Mouse (Mus musculus) forebrain, embryonic 12.5 days (tissue): ENCODE measurements at regions not wholly inside any gene's neighbourhood (a gene's known extent, or its start where the extent isn't known, plus 50 kb on each side); places are given as distances from the start of the nearest gene placed in this dataset.
"Not testable (repeated sequence)": the region's sequence is repeated elsewhere in the genome, so short reads cannot be mapped to it uniquely, and the experiment has no call there.

Experiments
- ATAC-seq: fragments of 200-750 bp; cut with Nextera tagmentation; 2 replicates; pipeline ENCODE4 v1.8.0; 2017; ENCODE audit warnings: moderate TSS enrichment; ENCODE audit not compliant: low FRiP score
- H3K27ac ChIP-seq: fragments of 300-500 bp; sonication (generic); 2 replicates; pipeline ENCODE4 v1.5.1; 2016; ENCODE audit warnings: mild to moderate bottlenecking
- H3K27me3 ChIP-seq: fragments of 300-500 bp; sonication (generic); 2 replicates; pipeline ENCODE4 v1.6.1; 2016; ENCODE audit warnings: mild to moderate bottlenecking
- H3K36me3 ChIP-seq: fragments of 300-500 bp; sonication (generic); replicated peaks from 2 replicates; pipeline ENCODE4 v1.6.1; 2016; ENCODE audit warnings: mild to moderate bottlenecking
- H3K4me1 ChIP-seq: fragments of 300-500 bp; sonication (generic); 2 replicates; pipeline ENCODE4 v1.6.1; 2016
- H3K4me2 ChIP-seq: fragments of 300-500 bp; sonication (generic); 2 replicates; pipeline ENCODE4 v1.6.1; 2016; ENCODE audit warnings: mild to moderate bottlenecking, moderate library complexity
- H3K4me3 ChIP-seq: fragments of 300-500 bp; sonication (generic); replicated peaks from 2 replicates; pipeline ENCODE4 v1.5.1; 2016; ENCODE audit warnings: mild to moderate bottlenecking
- H3K9ac ChIP-seq: fragments of 300-500 bp; sonication (generic); 2 replicates; pipeline ENCODE4 v1.6.1; 2016; ENCODE audit warnings: mild to moderate bottlenecking
- H3K9me3 ChIP-seq: fragments of 300-500 bp; sonication (generic); 2 replicates; pipeline ENCODE4 v1.6.1; 2016
- WGBS: fragments of 180-500 bp; shearing (Covaris S2); methylation state at CpG from one replicate; pipeline ENCODE4 v1.1.7; 2016; 5-methylcytosine and 5-hydroxymethylcytosine counted together

- H3K4me2 ChIP-seq, H3K4me3 ChIP-seq, H3K9me3 ChIP-seq, H3K9ac ChIP-seq, H3K36me3 ChIP-seq, H3K4me1 ChIP-seq, ATAC-seq, H3K27ac ChIP-seq: not testable (repeated sequence)
- peaks cover 12% of the 10 kb centered on the region for H3K27me3 ChIP-seq
- WGBS, result 92% methylated on average over 1 of the region's 1 CpGs
Measured at GRCm38 (mm10) chr10:117497082-117497481, 117.3 kb upstream of the Cpsf6 start.

GRCm38 (mm10) chr10:117496064-117497011, 116.5 kb upstream of the Cpsf6 start:
- Histone ChIP-seq H3K27me3 (peaks cover 12% of the 10 kb centered on the region), H3K4me1 (no peaks in the 10 kb centered on the region), H3K27ac (no peak overlapping the region), H3K4me3 (no peak overlapping the region), H3K36me3 (no peaks in the 10 kb centered on the region), H3K9ac (no peak overlapping the region), H3K4me2 (no peak overlapping the region), H3K9me3 (no peaks in the 10 kb centered on the region)
- WGBS, result 52% methylated on average over 21 of the region's 21 CpGs
- peak; percentile 83 for ATAC-seq

GRCm38 (mm10) chr10:117494171-117494701, 114.4 kb upstream of the Cpsf6 start:
- no peaks in the 10 kb centered on the region for H3K36me3 ChIP-seq
- no peak overlapping the region for H3K27ac ChIP-seq
- no peaks in the 10 kb centered on the region for H3K4me1 ChIP-seq
- peaks cover 12% of the 10 kb centered on the region for H3K27me3 ChIP-seq
- ATAC-seq, result no peak
- no peak overlapping the region for H3K9ac ChIP-seq
- peak overlapping the region; percentile 40 for H3K4me2 ChIP-seq
- H3K9me3 ChIP-seq, result no peaks in the 10 kb centered on the region
- WGBS, result 45% methylated on average over 18 of the region's 18 CpGs
- H3K4me3 ChIP-seq, result peak overlapping the region; percentile 17

DNA sequence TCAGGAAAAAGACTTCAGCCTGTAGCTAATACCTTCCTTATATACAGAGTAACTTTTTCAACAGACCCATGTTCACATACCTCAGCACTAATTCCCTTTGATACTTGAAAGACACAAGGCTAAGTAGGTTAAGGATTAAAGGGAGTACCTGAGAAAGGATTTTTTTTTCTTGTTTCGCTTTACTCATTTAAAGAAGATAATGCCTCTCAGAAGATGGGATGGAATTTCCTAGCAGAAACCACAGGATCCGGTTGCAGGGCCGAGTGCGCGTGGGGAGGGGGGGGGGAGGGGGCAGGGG, 114.0 kb upstream of the Cpsf6 start:
- H3K4me1 ChIP-seq, result no peaks in the 10 kb centered on the region
- peak overlapping the region; percentile 40 for H3K4me2 ChIP-seq
- ATAC-seq, result no peak
- no peak overlapping the region for H3K27ac ChIP-seq
- H3K4me3 ChIP-seq, result peak overlapping the region; percentile 17; the same call in 1 of the 2 replicates
- no peaks in the 10 kb centered on the region for H3K36me3 ChIP-seq
- WGBS, result 25% methylated on average over 1 of the region's 5 CpGs
- H3K9me3 ChIP-seq, result no peaks in the 10 kb centered on the region
- H3K9ac ChIP-seq, result no peak overlapping the region
- H3K27me3 ChIP-seq, result peaks cover 11% of the 10 kb centered on the region

GRCm38 (mm10) chr10:117493091-117493823, 113.4 kb upstream of the Cpsf6 start:
- Histone ChIP-seq H3K36me3 (no peaks in the 10 kb centered on the region), H3K4me1 (no peaks in the 10 kb centered on the region), H3K27me3 (peaks cover 6% of the 10 kb centered on the region), H3K9me3 (no peaks in the 10 kb centered on the region), H3K27ac (no peak overlapping the region), H3K4me3 (no peak overlapping the region), H3K4me2 (no peak overlapping the region), H3K9ac (no peak overlapping the region)
- no peak for ATAC-seq
- WGBS, result 97% methylated on average over 3 of the region's 3 CpGs

- H3K4me3 ChIP-seq, result no peak overlapping the region
- no peak overlapping the region for H3K4me2 ChIP-seq
- H3K27me3 ChIP-seq, result no peaks in the 10 kb centered on the region; the same call in 1 of the 2 replicates
- ATAC-seq, result no peak
- no peaks in the 10 kb centered on the region for H3K36me3 ChIP-seq
- WGBS, result 88% methylated on average over 5 of the region's 5 CpGs
- H3K9me3 ChIP-seq, result no peaks in the 10 kb centered on the region
- no peak overlapping the region for H3K27ac ChIP-seq
- H3K9ac ChIP-seq, result no peak overlapping the region
- no peaks in the 10 kb centered on the region for H3K4me1 ChIP-seq
Measured at GRCm38 (mm10) chr10:117492391-117492990, 112.7 kb upstream of the Cpsf6 start.

GRCm38 (mm10) chr10:117491711-117492110, 111.9 kb upstream of the Cpsf6 start:
- H3K27me3 ChIP-seq, result no peaks in the 10 kb centered on the region
- WGBS, result 88% methylated on average over 1 of the region's 1 CpGs
- ATAC-seq, result no peak

DNA sequence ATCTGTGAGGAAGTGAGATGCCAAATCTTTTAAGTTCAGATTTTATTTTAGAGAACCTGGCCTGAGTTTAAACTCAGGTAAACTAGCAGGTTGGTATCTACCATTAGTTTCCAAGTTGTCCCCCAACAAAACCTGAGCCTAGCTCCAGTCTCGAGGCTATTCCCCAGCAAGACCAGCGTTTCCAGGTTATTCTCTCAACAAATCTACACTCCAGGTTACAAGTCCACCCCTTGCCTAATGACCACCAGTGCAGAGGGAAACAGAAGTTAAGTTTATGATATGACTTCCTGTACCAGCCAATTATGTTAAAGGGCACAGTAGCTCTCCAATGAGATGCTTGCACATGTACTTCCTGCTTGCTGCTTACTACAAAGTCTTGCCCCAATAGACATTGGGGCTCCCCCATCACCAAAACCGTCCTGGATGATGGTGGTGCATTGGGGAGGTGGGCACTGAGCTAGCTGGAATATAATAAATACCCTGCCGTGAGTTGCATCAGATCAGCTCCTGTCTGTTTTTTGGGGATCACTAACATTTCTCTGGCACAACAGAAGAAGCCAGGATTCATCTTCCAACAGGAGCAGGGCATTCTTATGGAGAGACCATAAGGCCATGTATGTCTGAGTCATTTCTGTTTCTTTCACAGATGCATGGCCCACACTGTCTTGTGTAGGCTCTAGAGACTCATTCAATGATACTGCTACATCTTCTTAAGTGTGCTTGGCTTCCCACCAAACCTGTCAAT, 111.2 kb upstream of the Cpsf6 start:
- Histone ChIP-seq H3K9ac (no peak overlapping the region), H3K9me3 (no peaks in the 10 kb centered on the region), H3K27me3 (no peaks in the 10 kb centered on the region), H3K27ac (no peak overlapping the region), H3K4me3 (no peak overlapping the region), H3K4me1 (no peaks in the 10 kb centered on the region), H3K4me2 (no peak overlapping the region), H3K36me3 (no peaks in the 10 kb centered on the region)
- 90% methylated on average over 4 of the region's 4 CpGs for WGBS
- ATAC-seq, result no peak

More at GRCm38 (mm10) chr10:117491711-117492110, 111.9 kb upstream of the Cpsf6 start:
- Histone ChIP-seq H3K27ac (no peak overlapping the region), H3K4me1 (no peaks in the 10 kb centered on the region), H3K4me3 (no peak overlapping the region), H3K36me3 (no peaks in the 10 kb centered on the region), H3K9ac (no peak overlapping the region), H3K9me3 (no peaks in the 10 kb centered on the region), H3K4me2 (no peak overlapping the region)

GRCm38 (mm10) chr10:117483091-117483600, 103.3 kb upstream of the Cpsf6 start:
- H3K9ac ChIP-seq, result no peak overlapping the region
- peaks cover 6% of the 10 kb centered on the region for H3K4me1 ChIP-seq
- no peak overlapping the region for H3K27ac ChIP-seq
- H3K9me3 ChIP-seq, result no peaks in the 10 kb centered on the region
- H3K27me3 ChIP-seq, result 0 out of 2 replicates have a peak, but pooled peaks cover 5% of the 10 kb centered on the region
- no peaks in the 10 kb centered on the region for H3K36me3 ChIP-seq
- no peak overlapping the region for H3K4me3 ChIP-seq
- ATAC-seq, result no peak
- WGBS, result 90% methylated on average over 4 of the region's 4 CpGs
- H3K4me2 ChIP-seq, result no peak overlapping the region

DNA sequence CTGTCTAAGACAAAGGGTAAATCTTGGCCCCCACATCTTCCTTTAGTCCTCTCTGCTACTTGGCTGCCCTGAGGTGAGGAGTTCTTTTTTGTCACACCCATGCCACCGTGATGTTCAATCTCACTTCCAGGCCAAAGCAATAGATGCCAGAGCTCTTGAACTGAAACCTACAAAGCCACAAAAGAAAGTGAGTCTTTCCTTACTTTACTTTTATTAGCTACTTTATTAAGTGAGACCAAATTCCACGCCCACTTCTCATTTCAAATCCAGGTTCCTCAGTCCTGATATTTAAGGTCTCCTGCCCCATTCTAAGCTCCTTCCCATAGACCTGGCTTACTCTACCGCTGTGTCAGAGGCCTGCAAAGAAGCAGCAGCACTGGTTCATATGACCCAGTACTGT, 102.5 kb upstream of the Cpsf6 start:
- no peak for ATAC-seq
- 0 out of 2 replicates have a peak, but pooled peaks cover 5% of the 10 kb centered on the region for H3K27me3 ChIP-seq
- no peak overlapping the region for H3K4me2 ChIP-seq
- H3K27ac ChIP-seq, result no peak overlapping the region
- 86% methylated on average over 3 of the region's 3 CpGs for WGBS
- H3K36me3 ChIP-seq, result no peaks in the 10 kb centered on the region
- peaks cover 13% of the 10 kb centered on the region for H3K4me1 ChIP-seq
- H3K9ac ChIP-seq, result no peak overlapping the region
- no peak overlapping the region for H3K4me3 ChIP-seq
- no peaks in the 10 kb centered on the region for H3K9me3 ChIP-seq

DNA sequence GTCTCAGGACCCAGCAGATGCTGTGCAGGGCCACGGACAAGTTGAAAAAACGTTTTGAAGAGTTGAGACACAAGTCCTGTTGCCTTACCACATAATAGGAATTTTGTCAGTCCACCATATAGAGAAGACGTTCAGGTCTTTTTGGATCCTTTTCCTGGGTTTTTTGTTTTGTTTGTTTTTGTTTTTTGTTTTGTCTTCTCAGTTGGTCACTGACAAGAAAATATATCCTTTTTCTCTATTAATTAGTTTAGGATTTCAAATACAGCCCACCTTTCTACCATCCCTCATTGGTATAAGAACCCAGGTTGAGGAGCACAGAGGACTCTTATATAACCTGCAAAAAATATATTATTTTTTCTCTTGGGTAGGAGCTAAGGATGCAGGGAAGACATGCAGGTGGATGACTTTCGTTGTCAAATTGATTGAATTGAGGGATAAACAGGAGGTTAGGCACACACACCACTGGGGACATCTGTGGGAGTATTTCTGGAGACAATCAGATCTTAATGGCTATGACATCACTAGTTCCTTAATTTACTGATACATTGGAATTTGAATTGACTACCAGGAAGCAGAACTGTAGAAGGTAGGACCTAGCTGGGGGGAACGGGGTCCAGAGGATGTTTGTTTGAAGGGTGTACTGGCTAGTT, 101.7 kb upstream of the Cpsf6 start:
- no peaks in the 10 kb centered on the region for H3K36me3 ChIP-seq
- peaks cover 13% of the 10 kb centered on the region for H3K4me1 ChIP-seq
- no peak overlapping the region for H3K27ac ChIP-seq
- no peak overlapping the region for H3K4me2 ChIP-seq
- ATAC-seq, result no peak
- H3K9ac ChIP-seq, result no peak overlapping the region
- no peaks in the 10 kb centered on the region for H3K9me3 ChIP-seq
- 0 out of 2 replicates have a peak, but pooled peaks cover 5% of the 10 kb centered on the region for H3K27me3 ChIP-seq
- WGBS, result 81% methylated on average over 5 of the region's 5 CpGs
- H3K4me3 ChIP-seq, result no peak overlapping the region
